Mouse (Mus musculus) A20 (cell line): ENCODE measurements around the gene Rnf34.

Source experiments
- DNase-seq: peaks from one replicate; pipeline ENCODE4 v3.0.0-alpha.2; 2011; ENCODE audit warnings: low read depth, low spot score

Gene Rnf34

DNA sequence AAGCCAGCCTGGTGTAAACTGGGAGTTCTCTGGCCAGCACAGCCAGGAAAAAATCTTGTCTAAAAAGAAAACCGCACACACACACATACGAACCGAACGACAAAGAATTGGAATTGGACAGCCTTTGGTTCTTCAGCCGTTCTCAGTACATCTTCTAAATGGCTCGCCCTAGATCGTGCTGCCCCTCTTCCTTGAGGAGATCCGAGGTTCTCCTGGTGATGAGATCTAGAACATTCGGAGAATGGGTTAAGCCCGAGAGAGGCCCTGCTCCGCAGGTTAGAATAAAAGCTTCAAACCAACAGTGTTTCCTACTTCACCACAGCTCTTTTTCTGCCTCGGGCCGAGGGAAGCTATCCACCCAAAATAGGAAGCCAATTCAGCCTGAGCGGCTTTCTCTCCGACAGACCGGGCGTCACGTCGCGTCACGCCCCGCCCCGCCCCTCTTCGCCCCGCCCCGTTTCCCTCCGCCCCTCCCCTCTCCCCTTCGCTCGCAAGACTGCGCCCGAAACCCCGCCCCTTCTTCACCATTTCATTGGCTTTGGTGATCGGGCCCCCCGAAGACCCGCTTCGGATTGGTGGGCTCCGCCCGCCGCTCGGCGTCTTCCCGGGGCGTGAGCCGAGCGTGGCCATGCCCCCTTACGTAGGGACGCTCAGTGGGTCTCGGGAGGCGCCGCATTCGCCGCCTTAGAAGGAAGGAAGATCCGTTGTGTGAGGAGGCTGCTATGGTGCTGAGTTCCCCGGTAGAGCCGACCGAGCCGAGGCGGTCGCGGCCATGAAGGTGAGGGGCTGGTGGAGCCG is at the start of gene Rnf34:
Rnf34 (plus strand) TSS at position 528 of the 798 bp plus-strand sequence.
- peak; percentile 98 for DNase-seq

DNA sequence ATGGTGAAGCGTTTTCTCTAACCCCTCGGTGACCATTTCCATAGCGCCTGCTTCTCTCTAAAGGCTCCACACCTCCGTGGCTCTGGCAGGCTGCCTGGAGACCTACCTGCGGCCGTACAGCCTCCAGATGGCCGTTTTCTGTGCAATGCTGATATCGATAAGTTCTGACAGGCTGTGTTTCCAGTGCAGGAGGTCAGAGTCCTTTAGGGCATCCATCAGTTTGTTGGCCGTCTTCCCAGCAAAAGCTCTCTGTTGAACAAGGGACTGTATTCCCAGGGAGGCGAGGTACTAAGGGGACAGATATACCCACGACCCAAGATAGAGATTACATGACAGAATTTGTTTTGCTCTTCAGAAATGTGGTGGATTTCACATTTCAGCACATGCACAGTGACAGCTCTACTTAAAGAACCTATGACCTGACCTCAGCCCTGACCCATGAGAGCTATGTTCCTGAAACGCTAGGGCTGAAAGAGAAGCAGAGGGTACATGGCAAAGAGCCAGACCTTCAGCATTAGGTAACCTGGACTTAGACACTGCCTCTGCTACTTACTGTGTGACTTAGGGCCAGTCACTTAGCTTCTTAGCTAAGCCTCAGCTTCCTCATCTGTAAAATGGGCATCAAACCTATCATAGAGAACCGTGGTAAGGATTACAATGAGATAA is 49.4 kb upstream of the Rnf34 start:
- no peak for DNase-seq

- no peak for DNase-seq
Measured at GRCm38 (mm10) chr5:122801684-122802083, 48.2 kb upstream of the Rnf34 start.

GRCm38 (mm10) chr5:122802706-122803105 is 47.1 kb upstream of the Rnf34 start:
- DNase-seq: peak; percentile 59

- no peak for DNase-seq
Measured at GRCm38 (mm10) chr5:122805503-122805902, 44.3 kb upstream of the Rnf34 start.

GRCm38 (mm10) chr5:122811364-122812079 is 38.3 kb upstream of the Rnf34 start:
- DNase-seq: peak; percentile 80

- no peak for DNase-seq
Measured at GRCm38 (mm10) chr5:122812699-122813098, 37.1 kb upstream of the Rnf34 start.

GRCm38 (mm10) chr5:122820777-122821523 is 28.9 kb upstream of the Rnf34 start, which contains the start of gene Anapc5:
TSS of gene Anapc5 (minus strand) at chr5:122821339.
- DNase-seq: peak; percentile 99

DNA sequence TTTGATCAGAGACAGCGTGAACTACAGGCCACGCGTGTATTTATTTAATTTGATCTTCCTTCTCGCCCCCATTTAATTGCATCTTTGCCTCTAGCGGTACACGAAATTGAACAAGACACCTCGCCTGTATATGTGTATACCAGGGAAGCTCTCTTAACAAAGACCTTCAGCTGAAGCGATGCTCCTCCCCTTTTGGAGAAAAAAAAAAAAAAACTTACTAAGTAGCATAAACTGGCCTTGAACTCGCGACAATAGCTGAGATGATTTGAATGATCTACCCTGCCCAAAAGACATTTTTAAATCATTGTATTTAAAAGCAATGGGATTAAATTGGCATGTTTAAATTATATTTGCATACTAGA is 28.3 kb upstream of the Rnf34 start:
- DNase-seq: no peak

GRCm38 (mm10) chr5:122822441-122822840 is 27.4 kb upstream of the Rnf34 start:
- DNase-seq: no peak

DNA sequence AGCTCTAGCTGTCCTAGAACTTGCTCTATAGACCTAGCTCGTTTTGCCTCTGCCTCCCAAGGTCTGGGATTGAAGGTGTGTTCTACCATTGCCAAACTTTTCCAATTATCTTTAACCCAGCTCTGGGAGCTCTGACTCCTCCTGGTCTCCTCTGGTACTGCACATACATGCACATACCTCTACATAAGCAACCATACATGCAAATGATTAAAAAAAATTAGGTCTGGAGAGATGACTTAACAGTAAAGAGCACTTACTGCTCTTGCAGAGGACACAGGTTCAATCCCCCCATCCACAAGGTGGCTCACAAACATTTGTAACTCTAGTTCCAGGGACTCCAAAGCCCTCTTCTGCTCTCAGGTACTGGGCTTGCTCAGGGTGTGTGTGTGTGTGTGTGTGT is 25.9 kb upstream of the Rnf34 start:
- peak; percentile 77 for DNase-seq

DNA sequence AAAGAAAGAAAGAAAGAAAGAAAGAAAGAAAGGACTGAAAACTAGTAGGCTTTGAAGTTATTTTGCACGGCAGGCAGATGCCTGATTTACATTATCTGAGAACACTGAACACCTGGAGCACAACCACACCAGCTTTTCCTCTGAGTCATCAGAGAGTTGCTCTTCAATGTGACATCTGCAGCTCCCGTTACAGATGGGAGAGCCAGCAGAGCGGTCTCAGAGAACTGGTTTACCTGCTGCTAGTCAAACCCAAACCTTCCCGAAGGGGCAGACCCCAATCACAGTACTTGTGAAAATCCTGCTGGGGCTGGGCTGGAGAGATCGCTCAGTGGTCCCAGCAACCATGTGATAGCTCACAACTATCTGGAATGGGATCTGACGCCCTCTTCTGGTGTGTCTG is 25.4 kb upstream of the Rnf34 start:
- peak; percentile 90 for DNase-seq

DNA sequence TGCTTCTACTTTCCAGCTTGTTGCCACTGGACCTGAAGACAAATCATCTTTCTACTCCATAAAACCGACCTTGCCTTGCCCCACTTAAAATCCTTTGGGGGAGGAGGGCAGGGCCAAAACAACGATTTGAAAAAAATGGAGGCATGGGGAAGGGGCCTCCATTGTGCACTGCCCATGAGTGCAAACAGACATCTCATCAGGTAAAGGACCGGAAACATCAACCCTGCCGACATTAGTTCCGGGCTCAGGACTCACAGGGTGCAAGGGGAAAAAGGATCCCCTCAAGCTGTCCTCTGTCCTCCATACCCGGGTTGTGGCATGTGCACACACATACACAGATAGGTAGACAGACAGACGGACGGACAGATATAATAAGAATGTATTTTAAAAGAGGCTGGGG is 24.7 kb upstream of the Rnf34 start:
- DNase-seq: no peak

DNA sequence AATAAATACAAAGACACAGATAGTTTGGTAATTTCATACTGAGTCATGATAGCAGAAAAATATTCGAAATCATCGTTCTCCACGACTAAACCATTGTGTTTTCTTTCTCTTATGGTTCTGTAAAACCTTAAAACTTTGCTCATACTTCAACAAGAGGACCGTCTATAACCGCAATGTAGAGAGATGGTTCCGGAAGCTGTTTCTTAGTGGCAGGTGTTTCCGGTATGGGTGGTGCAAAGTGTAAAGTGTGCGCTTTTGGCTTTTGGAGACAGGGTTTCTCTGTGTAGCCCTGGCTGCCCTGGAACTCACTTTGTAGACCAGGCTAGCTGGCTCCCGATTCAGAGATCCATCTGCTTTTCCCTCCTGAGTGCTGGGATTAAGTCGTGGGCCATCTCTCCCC is 17.3 kb upstream of the Rnf34 start:
- DNase-seq: peak; percentile 87

DNA sequence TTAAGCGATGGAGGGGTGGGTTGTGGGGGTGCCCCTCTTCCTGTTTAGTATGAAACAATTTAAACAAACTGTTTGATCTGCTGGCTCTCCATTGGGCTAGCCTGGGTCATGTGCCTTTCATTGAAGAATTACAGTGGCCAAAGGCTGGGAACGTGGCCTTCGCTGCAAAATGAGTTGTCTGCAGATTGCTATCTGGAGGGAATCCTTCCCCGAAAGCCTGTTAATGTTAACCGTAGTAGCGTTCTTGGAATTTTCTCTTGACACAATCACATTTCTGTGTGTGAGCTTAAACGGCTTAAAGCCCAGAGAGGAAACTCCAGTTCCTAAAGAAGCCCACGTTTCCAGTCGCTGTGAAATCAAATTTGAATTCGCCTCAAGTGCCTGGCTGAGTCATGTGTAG is 16.9 kb upstream of the Rnf34 start:
- DNase-seq: peak; percentile 81

GRCm38 (mm10) chr5:122841126-122841525 is 8.7 kb upstream of the Rnf34 start:
- no peak for DNase-seq

DNA sequence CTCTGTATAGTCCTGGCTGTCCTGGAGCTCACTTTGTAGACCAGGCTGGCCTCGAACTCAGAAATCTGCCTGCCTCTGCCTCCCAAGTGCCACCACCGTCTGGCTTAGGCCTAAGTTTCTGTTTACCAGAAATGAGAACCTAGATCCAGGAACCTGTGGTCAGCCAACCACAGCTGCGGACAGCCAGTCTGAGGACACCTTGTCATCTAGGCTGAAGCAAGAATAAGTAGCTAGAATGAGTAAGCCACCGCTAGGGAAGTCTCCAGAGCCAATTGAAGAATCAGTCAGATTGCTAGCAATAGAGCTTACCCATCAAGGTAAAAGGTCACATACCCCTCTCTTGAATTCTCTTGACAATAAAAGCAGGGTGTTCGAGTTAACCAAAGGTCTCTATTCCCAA is 6.0 kb upstream of the Rnf34 start:
- DNase-seq: no peak

DNA sequence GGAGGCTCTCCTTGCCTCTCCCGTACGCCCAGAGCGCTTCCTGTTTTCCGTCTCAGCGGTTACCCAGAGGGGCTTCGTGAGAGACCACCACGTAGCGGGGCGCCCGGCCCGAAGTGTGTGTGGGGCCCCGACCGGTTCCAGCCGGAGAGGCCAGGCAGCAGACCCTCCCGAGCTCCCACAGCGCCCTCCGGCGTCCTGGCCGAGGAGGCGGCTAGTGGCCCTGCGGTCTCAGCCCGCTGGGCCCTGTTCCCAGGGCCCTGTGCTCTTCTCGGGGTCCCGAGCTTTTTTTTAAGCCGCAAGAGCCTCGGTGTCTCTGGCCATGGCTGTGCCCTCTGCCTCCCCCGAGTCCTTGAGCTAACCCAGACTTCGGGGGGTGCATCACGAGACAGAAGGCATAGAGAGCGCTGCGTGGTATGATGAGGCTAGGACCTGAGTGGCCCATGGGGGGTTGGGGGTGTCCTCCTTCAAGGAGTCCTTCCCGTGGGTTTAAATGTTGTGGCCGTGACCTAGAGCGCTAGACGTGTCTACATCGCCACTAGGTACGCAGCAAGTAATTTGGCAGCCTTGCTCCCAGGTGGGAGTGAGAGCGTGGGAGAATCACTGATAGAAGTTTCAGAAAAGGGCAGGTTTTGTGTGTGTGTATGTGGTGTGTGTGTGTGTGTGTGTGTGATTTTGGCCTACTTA is 613 bp downstream of the Rnf34 start:
- DNase-seq: no peak

- no peak for DNase-seq
Measured at GRCm38 (mm10) chr5:122852611-122853010, 2.8 kb downstream of the Rnf34 start.

- peak; percentile 39 for DNase-seq
Measured at GRCm38 (mm10) chr5:122855858-122856257, 6.0 kb downstream of the Rnf34 start.

DNA sequence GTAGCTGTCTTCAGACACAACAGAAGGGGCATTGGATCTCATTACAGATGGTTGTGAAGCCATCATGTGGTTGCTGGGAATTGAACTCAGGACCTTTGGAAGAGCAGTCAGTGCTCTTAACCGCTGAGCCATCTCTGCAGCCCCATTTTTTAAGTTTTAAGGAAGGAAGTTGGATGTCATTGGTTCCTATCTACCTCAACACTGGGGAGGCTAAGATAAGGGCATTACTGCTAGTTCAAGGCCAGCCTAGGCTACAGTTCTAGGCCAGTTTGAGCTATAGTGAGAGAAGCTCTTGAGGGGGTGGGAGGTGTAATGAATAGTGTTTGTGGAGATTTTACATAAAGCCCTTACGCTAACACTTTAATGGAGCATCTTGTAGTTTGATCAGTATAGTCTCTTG is 13.2 kb downstream of the Rnf34 start:
- no peak for DNase-seq
